Mouse (Mus musculus): Measurements from ENCODE around the gene Gm47959.

The Gm47959 gene

DNA sequence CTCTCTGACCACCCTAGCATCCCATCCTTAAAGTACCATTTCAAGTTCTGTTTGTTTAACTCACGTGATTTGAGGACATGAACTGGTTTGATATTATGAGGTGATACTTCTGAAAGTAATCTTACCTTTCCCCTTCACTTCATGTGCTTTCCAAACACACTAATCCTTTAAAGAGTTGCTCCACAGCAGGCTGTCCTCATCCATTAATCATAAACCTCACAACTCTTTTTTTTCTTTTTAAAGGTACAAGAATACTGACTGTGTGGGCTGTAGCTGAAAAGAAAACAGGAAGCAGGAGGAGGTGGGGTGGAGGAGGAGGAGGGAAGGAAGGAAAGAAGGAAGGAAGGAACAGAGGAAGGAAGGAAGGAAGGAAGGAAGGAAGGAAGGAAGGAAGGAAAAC, 31.6 kb downstream of the Gm47959 start:
- in situ Hi-C loops (cut with MboI, MseI) = no loop called here

DNA sequence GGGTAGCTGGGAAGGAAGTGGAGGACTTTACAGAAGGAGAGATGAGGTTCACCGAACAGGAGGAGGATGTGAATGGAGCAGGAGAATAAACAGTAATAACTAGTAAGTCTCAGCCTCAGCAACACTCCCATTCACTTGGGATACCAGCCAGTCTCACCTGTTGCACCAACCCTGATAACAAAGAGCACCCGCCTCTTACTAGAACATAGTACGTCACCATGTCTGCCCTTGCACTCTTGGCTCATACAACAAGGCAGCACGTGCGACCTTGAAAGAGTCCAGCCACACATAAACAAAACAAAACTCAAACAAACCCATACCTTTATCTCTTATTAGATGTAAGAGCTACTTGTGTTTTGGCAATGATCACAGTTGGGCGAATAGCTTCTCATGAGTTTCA, 32.2 kb downstream of the Gm47959 start:
- in situ Hi-C loops (cut with MboI, MseI) = no loop called here

DNA sequence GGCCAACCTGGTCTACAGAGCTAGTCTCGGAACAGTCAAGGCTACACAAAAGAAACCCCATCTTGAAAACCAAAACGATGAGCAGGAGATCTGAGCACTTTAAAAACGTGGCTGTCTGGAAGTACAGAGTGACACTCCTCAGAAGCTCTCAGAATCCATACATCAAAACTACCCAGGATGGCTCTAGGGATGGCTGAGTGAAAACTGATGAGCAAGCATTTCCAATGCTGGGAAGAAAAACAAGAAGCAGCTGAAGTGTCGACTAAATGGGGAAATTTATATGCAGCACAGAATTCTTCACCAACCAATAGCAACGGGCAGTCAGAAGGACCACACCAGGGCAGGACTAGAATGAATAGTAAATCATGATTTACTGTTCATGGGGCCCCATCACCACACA, 34.2 kb downstream of the Gm47959 start:
- in situ Hi-C loops (cut with MboI, MseI) = no loop called here

DNA sequence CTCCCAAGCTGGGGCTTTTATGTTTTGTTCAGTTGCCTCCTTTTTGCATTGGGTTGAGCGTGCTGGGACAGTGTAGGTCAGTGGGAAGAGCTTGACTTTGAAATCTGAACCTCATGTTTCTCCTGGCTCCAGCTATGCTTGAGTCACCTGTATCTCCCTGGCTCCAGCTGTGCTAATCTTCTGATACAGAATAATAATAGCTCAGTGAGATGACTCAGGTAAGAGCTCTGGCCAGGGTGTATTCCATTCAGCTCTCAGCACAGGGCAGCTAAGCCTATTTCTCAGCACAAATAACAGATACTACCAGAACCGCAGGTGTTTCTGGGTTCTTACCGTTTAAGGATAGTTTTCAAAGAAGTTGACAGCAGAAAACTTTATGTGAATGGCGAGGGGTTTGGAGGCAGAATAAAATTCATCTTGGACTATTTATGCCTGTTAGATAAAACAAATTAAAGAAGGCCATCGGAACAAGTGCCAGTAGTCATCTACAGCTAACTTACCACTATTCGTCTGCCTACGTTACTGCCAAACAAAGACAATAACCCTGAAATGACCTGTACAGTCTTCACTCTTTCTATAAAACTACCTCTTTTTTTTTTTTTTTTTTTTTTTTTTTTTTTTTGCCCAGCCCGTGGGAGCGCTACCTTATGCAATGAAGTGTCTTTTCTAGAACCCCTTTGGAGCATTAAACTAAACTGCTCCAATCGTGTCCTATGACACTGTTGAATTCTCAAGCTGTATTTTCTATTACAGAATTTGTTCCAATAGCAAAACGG, 36.7 kb downstream of the Gm47959 start:
- in situ Hi-C loops (cut with MboI, MseI) = no loop called here

DNA sequence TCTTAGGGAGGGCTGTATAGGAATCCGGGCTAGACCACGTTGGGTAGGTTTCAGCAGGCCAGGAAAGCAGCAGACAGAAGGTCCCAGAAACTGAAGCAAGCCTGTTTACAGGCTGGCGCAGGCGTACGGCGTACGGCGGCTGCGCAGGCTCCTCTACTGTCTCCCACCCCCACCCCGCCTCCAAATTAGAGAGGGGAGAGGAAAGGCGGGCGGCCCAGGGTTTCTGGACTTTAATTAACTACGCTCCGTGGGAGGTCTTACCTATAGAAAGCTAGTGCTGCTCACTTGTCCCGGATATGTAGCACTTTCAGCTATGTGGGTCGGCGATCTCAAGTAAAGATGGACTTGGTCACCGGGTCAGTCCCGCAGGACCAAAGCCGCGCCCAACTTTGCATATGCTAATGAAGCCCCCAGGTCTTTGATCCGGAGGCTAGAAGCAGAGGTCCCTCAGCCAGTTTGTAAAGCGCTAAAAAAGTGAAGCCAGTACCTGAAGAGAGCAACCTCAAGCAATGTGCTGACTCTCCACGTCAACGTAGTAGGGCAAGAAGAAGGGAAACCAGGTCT, 37.8 kb downstream of the Gm47959 start, which contains the start of gene Slc19a3:
TSS of gene Slc19a3 (minus strand) at position 340 of the 564 bp plus-strand sequence.
- in situ Hi-C loops (cut with MboI, MseI) = no loop called here

DNA sequence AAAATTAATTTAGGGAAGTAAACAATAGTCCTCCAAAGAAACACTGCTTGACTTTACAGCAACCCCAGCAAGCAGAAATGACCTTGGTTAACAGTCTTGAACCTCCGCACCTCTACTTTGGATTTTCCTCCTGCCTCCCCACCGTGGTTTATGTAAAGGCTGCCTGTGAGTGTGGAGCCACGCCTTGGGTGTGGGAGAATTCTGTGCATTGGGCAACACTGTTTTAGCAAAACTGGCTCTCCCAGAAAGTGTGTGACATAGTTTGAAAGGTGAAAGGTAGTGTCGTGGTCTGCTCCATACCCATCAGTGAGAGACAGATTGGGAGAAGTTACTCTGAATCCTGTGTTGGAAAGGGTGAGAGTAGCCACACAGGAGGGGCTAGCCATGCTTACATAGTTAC, 38.7 kb downstream of the Gm47959 start:
- in situ Hi-C loops (cut with MboI, MseI) = no loop called here

DNA sequence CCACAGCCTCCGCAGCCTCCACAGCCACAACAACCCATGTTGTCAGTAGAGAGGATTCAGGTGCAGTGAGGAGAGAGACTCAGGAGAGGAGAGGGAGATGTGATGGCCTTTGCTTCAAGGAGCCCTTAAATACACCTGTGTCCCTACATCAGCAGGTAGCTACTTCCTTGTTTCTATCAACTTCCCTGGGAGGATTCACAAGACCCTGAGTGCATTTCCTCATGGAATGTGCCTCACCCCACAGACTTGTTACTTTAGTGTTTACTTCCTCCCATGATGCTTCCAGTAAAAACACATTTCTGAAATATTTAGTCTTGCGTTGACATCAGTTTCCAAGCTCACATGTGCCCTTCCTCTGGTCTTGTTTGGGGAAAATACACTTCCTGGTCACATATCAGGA, 42.0 kb downstream of the Gm47959 start, which contains the start of gene Krtap28-10:
TSS of gene Krtap28-10 (minus strand) at position 101 of the 400 bp plus-strand sequence.
- in situ Hi-C loops (cut with MboI, MseI) = no loop called here

DNA sequence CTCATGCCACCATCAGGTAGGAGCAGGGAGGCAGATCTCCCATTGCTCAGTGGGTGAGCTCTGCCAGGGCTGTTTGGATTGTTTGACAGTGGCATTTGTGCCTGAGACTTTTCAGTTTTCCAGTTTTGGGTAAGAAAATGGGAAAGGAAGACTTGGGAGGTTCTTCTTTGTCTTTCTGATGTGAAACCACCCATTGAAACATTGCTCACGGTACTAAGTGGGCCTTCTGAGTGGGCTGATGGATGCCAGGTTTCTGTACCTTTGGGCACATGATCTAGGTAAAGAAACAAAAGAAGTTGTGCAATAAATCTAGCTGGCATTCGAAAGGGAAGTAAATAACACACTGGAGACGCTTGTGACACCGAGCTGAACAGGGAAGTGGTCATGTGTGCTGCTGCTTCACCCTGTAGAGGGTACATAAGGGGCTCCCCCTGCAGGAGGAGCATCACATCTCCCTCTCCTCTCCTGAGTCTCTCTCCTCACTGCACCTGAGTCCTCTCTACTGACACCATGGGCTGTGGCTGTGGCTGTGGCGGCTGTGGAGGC, 44.6 kb downstream of the Gm47959 start, which contains the start of gene Gm47969:
TSS of gene Gm47969 (plus strand) at position 51 of the 546 bp plus-strand sequence.
- in situ Hi-C loops (cut with MboI, MseI) = no loop called here
